Mouse (Mus musculus): ENCODE results near the gene Triml2.

GRCm38 (mm10) chr8:43215554-43215953 lies 35.2 kb downstream of the Triml2 start:
- no peak for TF ChIP-seq CTCF (IDR thresholded peaks at IDR 0.05; ENCODE audit: low read depth, low read length)
- TF ChIP-seq POLR2A (IDR thresholded peaks at IDR 0.05; ENCODE audit: extremely low read depth, insufficient read depth, low read length) = no peak
